Mouse (Mus musculus): ENCODE results near the gene Bmp5. TPM values are rescaled to one million over a fixed set of nuclear protein-coding genes. Genes with fewer than 3 reads are reported as not detected.
A peak's percentile ranks its signal among the peaks of the same experiment; 100 is the strongest.

Bmp5 gene
- 1.9 and 2.0 TPM in 2 replicates for polyA plus RNA-seq (2015; fragmentation: Nextera tagmentation; extraction: Ambion mirVana)

DNA sequence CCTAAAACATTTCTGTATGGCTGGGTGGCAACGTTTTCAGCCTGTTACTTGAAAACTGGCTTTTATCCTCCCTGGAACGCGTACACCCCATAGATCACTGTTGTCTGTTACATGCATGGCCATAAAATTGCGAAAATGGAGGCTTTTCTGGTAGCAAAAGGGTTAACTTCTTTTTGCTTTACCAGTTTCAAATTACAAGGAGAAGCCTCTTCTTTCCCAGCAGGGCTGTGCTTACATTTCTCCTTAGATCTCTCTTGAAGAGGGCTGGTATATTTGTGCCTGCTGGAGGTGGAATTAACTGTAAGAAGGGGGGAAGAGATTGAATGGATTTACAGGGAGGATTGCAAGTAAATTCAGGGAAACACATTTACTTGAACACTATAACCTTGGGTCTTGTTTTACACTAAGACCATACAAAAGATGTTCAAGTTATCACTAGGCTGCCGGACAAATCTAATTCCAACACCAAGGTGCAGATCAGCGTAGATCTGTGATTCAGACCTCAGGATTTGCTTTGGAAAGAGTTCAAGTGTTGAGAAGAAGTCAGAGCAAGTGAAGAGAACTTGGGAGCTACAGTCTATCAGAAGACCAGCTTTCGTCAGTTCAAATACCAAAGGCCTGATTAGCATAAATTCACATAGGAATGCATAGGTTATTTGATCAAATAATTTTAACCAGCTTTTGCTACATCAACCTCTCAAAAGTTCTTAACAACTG lies at the start of gene Bmp5:
Bmp5 (plus strand) TSS at position 236 of the 717 bp plus-strand sequence.
- Histone ChIP-seq H3K9me3 (replicated peaks) (no peaks in the 10 kb centered on the region), H3K4me3 (replicated peaks) (peak within 1 kb of the TSS; percentile 6; the same call in 1 of the 2 replicates), H3K27ac (no peak within 1 kb of the TSS), H3K36me3 (no peaks in the 10 kb centered on the region), H3K27me3 (no peaks in the 10 kb centered on the region), H3K9ac (no peak within 1 kb of the TSS), H3K4me2 (peak within 1 kb of the TSS; percentile 15), H3K4me1 (peaks cover 3% of the 10 kb centered on the region)
- ATAC-seq (replicated peaks; ENCODE audit: low FRiP score): no peak
- WGBS: 21% methylated on average over 7 of the region's 7 CpGs

DNA sequence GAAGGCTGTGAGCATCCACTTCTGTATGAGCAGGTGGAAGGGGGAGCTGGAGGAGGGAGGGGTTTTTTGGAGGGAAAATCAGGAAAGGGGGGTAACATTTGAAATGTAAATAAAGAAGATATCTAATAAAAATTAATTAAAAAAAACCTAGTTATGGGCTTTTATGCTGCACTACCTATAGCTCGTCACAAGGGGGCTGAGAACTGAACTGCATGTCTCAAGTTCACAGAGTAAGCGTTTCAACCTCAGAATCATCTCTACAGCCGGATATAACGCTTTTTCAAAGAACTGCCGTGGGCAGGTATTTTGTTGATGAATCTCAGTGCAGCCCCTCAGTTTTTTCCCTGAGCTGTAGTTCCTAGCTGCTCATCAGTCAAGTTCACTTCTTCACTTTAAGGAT lies 15.1 kb upstream of the Bmp5 start:
- H3K4me2 ChIP-seq: no peak overlapping the region
- no peaks in the 10 kb centered on the region for H3K9me3 ChIP-seq (replicated peaks)
- no peak overlapping the region for H3K4me3 ChIP-seq (replicated peaks)
- ATAC-seq (replicated peaks; ENCODE audit: low FRiP score): no peak
- H3K27me3 ChIP-seq: no peaks in the 10 kb centered on the region
- H3K9ac ChIP-seq: no peak overlapping the region
- H3K36me3 ChIP-seq: no peaks in the 10 kb centered on the region
- WGBS: 25% methylated on average over 5 of the region's 5 CpGs
- H3K4me1 ChIP-seq: no peaks in the 10 kb centered on the region
- no peak overlapping the region for H3K27ac ChIP-seq

DNA sequence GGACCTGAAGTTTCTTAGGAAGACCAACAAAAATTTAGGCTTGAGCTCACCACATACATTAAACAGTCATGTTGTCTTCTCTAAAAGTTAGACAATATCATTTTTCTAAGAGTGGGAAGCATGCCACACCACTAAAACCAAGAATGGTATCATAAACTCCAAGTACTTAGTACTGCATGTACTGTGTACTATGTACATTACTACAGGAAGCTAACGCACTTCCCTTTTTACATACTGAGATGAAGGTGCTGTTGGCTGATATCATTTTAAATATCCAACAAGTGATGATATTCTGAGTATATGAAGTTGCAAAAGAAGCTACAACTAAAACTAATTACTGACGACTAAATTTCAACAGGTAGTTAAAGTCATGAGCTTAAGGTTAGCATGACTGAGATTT lies 13.6 kb upstream of the Bmp5 start:
- Histone ChIP-seq H3K27me3 (no peaks in the 10 kb centered on the region), H3K4me3 (replicated peaks) (no peak overlapping the region), H3K4me2 (no peak overlapping the region), H3K4me1 (no peaks in the 10 kb centered on the region), H3K9me3 (replicated peaks) (no peaks in the 10 kb centered on the region), H3K27ac (no peak overlapping the region), H3K9ac (no peak overlapping the region), H3K36me3 (no peaks in the 10 kb centered on the region)
- no peak for ATAC-seq (replicated peaks; ENCODE audit: low FRiP score)
- 92% methylated on average over 2 of the region's 2 CpGs for WGBS

DNA sequence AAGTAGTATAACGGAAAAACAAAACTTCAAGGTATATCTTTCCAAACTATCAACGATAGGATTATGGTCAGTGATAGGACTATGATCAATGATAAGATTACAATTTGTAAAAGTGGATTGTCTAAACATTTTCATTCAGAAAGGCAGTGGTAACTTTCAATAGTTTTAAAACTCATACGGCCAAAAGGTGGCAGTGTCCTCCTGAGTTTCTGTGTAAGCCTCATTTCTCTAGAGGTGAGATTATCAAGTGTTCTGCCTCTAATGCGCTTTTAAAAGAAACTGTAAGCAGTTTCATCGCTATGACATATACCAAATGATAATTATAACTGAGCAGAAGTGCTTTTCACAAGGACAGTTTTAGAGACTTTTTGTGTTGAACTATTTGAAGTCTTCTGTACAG lies 12.7 kb upstream of the Bmp5 start:
- Histone ChIP-seq H3K27ac (no peak overlapping the region), H3K9ac (no peak overlapping the region), H3K4me1 (no peaks in the 10 kb centered on the region), H3K27me3 (no peaks in the 10 kb centered on the region), H3K9me3 (replicated peaks) (no peaks in the 10 kb centered on the region), H3K36me3 (no peaks in the 10 kb centered on the region), H3K4me2 (no peak overlapping the region), H3K4me3 (replicated peaks) (no peak overlapping the region)
- 33% methylated on average over 5 of the region's 5 CpGs for WGBS
- ATAC-seq (replicated peaks; ENCODE audit: low FRiP score): no peak

DNA sequence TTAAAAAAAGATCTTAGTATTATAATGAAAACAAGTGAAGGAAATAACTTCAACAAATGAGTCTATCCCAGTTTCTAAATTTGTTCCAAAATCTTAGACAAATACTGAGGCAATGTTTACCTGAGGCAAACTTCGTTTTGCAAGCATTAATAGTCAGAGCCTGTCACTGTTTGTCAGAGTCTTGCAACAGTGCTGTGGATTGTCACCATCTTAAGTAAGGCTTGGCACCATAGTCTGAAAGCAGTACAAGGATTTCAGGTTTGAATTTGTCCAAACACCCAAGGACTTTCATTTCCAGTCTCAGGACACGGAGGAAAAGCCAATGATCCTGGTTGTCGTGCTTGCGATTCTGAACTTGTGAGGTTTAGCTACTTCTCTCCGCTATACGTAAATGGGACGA lies 10.4 kb upstream of the Bmp5 start:
- 87% methylated on average over 7 of the region's 7 CpGs for WGBS

DNA sequence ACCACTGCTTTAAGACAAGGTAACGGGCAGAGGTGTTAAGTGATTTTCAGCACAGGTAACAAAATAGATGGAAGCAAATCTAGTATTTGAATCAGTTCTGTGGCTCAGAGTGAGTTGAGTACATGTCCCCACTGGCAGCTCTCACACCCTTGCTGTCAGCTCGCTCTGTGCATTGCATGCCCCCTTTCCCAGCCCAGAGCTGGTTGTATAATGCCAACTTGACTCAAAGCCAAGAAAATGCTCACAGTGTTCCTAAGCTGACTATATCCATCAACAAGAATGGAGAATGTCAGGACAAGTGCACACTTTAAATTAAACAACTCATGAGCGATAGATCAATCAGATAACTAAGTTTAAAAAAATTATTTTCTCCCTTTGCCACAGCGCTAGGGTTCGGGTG lies 8.6 kb upstream of the Bmp5 start:
- H3K9ac ChIP-seq: no peak overlapping the region
- H3K9me3 ChIP-seq (replicated peaks): no peaks in the 10 kb centered on the region
- no peak overlapping the region for H3K4me3 ChIP-seq (replicated peaks)
- no peaks in the 10 kb centered on the region for H3K27me3 ChIP-seq
- 86% methylated on average over 5 of the region's 5 CpGs for whole genome bisulfite sequencing
- H3K36me3 ChIP-seq: no peaks in the 10 kb centered on the region
- ATAC-seq (replicated peaks; ENCODE audit: low FRiP score): no peak
- no peaks in the 10 kb centered on the region for H3K4me1 ChIP-seq
- no peak overlapping the region for H3K4me2 ChIP-seq
- no peak overlapping the region for H3K27ac ChIP-seq

More for the DNA sequence above, 10.4 kb upstream of the Bmp5 start:
- no peak overlapping the region for H3K27ac ChIP-seq
- no peaks in the 10 kb centered on the region for H3K36me3 ChIP-seq
- no peak overlapping the region for H3K9ac ChIP-seq
- no peak overlapping the region for H3K4me3 ChIP-seq (replicated peaks)
- H3K27me3 ChIP-seq: no peaks in the 10 kb centered on the region
- H3K4me1 ChIP-seq: no peaks in the 10 kb centered on the region
- no peak overlapping the region for H3K4me2 ChIP-seq
- no peaks in the 10 kb centered on the region for H3K9me3 ChIP-seq (replicated peaks)
- no peak for ATAC-seq (replicated peaks; ENCODE audit: low FRiP score)

DNA sequence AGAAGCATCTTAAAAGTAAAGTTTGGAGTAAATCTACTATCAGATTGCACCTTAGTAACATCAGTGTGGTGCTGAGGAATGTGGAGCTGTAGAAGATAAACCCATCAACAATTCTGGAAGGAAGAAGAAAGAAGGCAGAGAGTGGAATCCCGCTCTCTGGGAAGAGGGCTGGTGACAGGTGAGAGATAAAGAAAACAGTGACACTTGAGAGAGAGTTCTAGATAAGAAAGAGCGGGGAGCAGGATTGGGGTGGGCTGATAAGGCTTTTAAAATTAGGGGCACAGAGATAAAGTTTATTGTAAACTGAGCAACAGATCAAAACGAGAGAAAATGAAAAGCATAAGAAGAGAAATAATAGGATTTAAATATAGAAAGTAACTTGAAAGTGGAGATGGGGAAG lies 6.1 kb upstream of the Bmp5 start:
- Histone ChIP-seq H3K27ac (no peak overlapping the region), H3K9ac (no peak overlapping the region), H3K9me3 (replicated peaks) (no peaks in the 10 kb centered on the region), H3K4me1 (no peaks in the 10 kb centered on the region), H3K4me3 (replicated peaks) (no peak overlapping the region), H3K36me3 (no peaks in the 10 kb centered on the region), H3K4me2 (no peak overlapping the region), H3K27me3 (no peaks in the 10 kb centered on the region)
- WGBS: 79% methylated on average over 3 of the region's 3 CpGs
- ATAC-seq (replicated peaks; ENCODE audit: low FRiP score): no peak

DNA sequence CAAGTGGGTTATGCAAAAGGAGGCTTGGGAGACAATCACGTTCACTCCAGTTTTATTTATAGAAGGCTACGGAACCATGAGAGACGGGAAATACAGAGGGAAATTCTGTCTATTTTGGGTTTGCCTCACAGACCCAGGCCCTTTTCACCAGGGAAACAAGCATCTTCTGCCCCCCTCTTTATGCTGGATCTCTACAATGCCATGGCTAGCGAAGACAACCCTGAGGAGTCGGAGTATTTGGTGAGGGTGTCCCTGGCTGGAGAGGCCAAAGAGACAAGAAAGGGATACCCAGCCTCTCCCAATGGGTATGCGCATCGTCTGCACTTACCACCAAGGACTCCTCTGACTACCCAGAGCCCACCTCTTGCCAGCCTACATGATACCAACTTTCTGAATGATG lies 989 bp downstream of the Bmp5 start:
- Histone ChIP-seq H3K4me3 (replicated peaks) (peak overlapping the region; percentile 6; the same call in 1 of the 2 replicates), H3K4me1 (peaks cover 8% of the 10 kb centered on the region), H3K4me2 (0 out of 2 replicates have a peak overlapping the region, but pooled peaks have one; percentile 15), H3K27ac (no peak overlapping the region), H3K27me3 (no peaks in the 10 kb centered on the region), H3K36me3 (no peaks in the 10 kb centered on the region), H3K9ac (no peak overlapping the region), H3K9me3 (replicated peaks) (no peaks in the 10 kb centered on the region)
- ATAC-seq (replicated peaks; ENCODE audit: low FRiP score): no peak
- WGBS: 60% methylated on average over 7 of the region's 7 CpGs

DNA sequence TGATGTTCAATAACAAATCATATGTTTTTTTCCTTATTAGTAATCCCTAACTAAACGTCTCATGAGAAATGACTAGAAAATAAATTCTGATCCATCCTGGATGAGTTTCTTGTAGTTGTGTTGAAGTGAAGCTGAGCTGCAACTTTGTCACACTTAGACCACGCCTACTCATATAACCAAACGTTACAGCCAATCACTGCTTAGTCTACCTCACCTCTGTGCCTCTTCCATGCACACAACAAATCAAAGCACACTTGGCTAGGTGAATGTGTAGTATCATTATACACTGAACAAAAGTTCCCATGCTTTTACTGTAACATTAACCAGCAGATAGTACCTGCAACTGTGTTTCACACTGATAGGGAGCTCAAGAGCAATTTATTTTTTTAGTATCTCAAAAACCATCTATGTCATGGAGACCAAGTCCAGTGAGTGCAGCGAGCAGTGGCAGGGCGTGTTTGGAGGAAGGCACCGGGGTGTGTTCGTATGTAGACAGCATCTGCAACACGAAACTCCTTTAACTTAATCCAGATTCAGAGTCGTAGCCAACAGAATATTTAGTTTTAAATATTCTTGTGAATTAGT lies 3.7 kb downstream of the Bmp5 start:
- no peak overlapping the region for H3K27ac ChIP-seq
- peaks cover 14% of the 10 kb centered on the region for H3K4me1 ChIP-seq
- no peak overlapping the region for H3K9ac ChIP-seq
- no peaks in the 10 kb centered on the region for H3K36me3 ChIP-seq
- H3K9me3 ChIP-seq (replicated peaks): no peaks in the 10 kb centered on the region
- WGBS: 71% methylated on average over 9 of the region's 9 CpGs
- H3K4me2 ChIP-seq: no peak overlapping the region
- no peak overlapping the region for H3K4me3 ChIP-seq (replicated peaks)
- H3K27me3 ChIP-seq: no peaks in the 10 kb centered on the region
- no peak for ATAC-seq (replicated peaks; ENCODE audit: low FRiP score)

DNA sequence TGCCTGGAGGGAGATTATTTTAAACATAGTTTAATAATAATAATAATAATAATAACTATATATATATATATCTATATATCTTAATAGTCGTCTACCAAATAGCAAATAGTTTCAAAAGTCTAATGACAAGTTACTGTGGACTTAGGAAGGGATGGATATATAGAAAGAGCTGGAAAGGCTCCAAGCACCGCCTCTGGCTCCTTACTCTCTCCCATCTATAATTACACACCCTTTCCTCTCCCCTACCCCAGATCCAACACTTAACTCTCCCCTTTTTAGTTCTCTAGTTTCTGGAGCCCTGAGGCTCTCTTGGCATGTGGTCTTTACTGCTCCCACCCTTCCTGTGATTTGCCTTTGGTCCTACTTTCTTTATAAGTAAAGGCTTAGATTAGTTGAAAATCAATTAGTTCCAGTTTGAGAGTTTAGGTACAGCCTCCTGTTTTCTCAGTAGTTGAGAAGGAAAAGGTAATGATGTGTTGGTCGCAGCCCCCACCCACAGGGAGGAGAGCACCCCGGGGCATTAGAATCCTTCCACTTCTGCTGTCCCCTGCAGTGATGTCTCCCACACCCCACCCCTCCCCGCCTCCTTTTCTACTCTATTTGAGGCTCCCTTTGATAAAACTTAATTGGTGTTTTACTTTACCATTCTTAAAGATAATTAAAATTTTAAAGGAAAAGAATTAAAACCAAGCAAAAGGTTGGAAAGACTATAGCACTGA lies 5.6 kb downstream of the Bmp5 start:
- H3K4me2 ChIP-seq: no peak overlapping the region

DNA sequence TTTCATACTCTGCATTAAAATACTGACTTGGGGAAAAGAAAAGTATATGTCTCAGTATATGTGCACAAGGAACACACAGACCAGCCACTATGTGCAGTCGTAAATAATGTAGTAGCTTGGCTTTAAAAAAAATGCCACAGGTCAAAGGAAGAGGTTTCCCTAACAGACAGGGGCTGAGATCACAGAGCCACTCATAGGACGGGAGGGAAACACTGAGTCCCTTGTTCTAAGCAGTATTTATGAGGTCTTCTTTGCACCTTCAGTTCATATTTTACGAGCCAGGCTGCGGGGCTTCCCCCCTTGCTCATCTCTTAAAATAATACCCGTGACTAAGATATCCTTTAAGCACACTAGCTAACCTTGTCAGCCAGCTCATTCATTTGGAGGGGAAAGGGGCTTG lies 6.4 kb downstream of the Bmp5 start:
- H3K36me3 ChIP-seq: no peaks in the 10 kb centered on the region
- no peak overlapping the region for H3K27ac ChIP-seq
- H3K4me3 ChIP-seq (replicated peaks): no peak overlapping the region
- no peak overlapping the region for H3K9ac ChIP-seq
- peaks cover 11% of the 10 kb centered on the region for H3K4me1 ChIP-seq
- 0 out of 2 replicates have a peak overlapping the region, but pooled peaks have one; percentile 1 for H3K4me2 ChIP-seq
- no peaks in the 10 kb centered on the region for H3K27me3 ChIP-seq
- no peak for ATAC-seq (replicated peaks; ENCODE audit: low FRiP score)
- no peaks in the 10 kb centered on the region for H3K9me3 ChIP-seq (replicated peaks)
- WGBS: 10% methylated on average over 5 of the region's 5 CpGs

More for the DNA sequence above, 5.6 kb downstream of the Bmp5 start:
- Histone ChIP-seq H3K27ac (no peak overlapping the region), H3K4me3 (replicated peaks) (no peak overlapping the region), H3K4me1 (peaks cover 11% of the 10 kb centered on the region), H3K27me3 (no peaks in the 10 kb centered on the region), H3K36me3 (no peaks in the 10 kb centered on the region), H3K9ac (no peak overlapping the region), H3K9me3 (replicated peaks) (no peaks in the 10 kb centered on the region)
- 12% methylated on average over 5 of the region's 5 CpGs for WGBS
- ATAC-seq (replicated peaks; ENCODE audit: low FRiP score): no peak

DNA sequence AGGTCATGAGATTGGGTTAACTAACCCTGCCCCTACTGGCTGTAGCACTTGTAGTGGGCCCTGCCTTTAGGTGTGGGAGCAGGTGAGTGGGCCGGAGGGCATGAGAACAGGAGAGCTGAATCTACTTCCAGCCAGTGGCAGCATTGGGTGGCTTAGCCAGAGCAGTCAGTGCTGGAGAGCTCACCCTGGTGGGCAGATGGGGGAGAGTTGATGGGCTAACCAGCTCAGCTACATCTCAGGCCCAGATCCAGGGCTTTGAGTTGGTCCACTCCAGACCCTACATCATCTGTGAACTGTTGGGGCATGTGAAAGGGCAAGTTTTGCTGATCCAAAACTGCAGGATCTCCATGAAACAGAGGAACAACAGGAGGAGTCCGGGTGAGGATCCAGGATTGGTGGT lies 8.4 kb downstream of the Bmp5 start:
- Histone ChIP-seq H3K4me3 (replicated peaks) (no peak overlapping the region), H3K27ac (no peak overlapping the region), H3K4me2 (no peak overlapping the region), H3K9me3 (replicated peaks) (no peaks in the 10 kb centered on the region), H3K9ac (no peak overlapping the region), H3K27me3 (no peaks in the 10 kb centered on the region), H3K4me1 (peaks cover 11% of the 10 kb centered on the region), H3K36me3 (no peaks in the 10 kb centered on the region)
- no peak for ATAC-seq (replicated peaks; ENCODE audit: low FRiP score)
- WGBS: 91% methylated on average over 2 of the region's 2 CpGs

Measured in kidney, embryonic 15.5 days (tissue).